Mouse (Mus musculus): Measurements from ENCODE around the gene Anp32b.
A peak's percentile ranks its signal among the peaks of the same experiment; 100 is the strongest.

Anp32b gene

GRCm38 (mm10) chr4:46452855-46453719 lies 2.4 kb downstream of the Anp32b start:
- no peak for DNase-seq

- DNase-seq: no peak
Observed at GRCm38 (mm10) chr4:46454097-46454864, 3.6 kb downstream of the Anp32b start.

DNA sequence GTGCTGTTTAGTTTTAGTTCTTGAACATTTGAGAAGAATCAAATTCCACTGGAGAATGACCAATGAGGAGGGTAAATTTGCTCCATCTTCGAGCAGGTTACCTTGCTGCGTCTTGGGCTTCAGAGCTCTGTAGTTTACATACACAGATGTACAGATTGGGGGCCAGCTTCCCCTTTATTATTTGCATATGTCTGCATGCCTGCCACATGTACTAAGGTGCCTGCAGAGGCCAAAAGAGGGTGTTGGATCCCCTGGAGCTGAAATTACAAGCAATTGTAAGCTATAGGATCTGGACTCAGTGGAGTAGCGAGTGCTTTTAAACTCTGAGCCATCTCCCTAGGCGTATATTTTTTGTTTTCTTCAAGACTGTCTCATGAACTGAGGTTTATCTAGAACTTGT lies 6.1 kb downstream of the Anp32b start:
- no peak for DNase-seq

GRCm38 (mm10) chr4:46457186-46457585 lies 6.5 kb downstream of the Anp32b start:
- no peak for DNase-seq

DNA sequence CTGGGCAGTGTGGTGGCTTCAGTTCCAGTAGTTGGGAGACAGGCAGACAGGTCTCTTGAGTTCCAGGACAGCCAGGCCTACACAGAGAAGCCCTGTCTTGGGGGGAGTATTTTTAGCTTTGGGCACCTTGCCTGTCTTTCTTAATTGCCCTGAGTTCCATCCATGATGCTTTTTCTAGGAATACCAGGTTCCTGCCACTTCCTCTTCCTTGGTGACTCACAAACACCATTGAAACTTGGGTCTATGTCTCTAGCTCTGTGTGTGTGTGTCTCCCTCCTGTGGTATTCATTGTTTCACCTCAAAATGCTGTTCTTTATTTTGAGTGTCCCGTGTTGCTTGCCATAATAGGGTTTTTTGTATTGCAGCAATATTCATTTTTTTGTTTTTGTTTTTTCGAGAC lies 7.7 kb downstream of the Anp32b start:
- no peak for DNase-seq

DNA sequence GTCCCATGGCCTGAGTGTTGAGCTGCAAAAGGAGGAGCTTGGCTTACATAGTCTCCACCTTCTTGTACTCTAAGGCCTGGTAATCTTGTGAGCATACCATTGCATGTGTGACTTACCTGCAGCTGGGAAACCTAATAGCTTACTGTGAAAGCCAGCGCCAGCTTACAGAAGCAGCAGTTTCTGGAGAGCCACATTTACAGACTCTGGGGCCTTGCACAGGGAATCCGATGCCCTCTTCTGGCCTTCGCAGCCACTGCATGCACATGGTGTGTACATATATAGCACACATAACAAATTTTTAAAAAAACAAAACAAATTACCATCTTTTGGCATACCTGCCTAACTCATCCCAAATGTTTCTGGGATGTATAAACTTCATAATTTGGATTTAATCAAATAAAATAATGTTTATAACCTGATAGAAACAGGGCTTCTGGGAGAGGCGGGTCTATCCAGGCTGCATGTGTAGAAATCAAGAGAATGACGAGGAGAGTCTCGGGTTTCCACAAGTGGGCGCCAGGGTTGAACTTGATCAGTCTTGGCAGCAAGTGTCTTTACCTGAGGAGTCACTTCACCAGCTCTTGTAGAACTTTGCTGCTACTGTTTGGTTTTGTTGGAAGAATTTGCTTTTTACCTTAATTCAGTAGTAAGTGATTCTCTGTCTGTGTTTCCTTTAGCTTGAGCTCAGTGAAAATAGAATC lies 12.6 kb downstream of the Anp32b start:
- DNase-seq: peak; percentile 53 to 72

- no peak for DNase-seq
Observed at GRCm38 (mm10) chr4:46465740-46466139, 15.0 kb downstream of the Anp32b start.

DNA sequence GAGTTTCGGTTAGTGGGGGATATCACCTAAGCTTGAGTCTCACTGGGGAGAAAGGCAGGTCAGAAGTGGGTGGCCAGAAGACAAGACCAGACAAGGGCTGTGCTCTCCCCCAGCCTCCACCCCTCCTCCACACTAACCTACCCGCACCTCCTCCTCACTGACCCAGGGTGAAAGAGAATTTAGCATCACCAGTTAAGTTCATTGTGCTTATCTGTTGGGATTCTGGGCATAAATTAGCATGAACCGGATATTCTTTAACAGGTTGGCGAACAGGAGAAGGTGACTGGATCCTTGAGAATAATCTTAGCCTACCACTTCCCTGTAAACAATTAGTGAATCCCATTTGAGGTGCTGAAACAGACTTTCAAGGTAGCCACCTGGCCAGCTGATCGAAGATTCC lies 24.4 kb downstream of the Anp32b start:
- DNase-seq: no peak

GRCm38 (mm10) chr4:46479081-46479480 lies 28.4 kb downstream of the Anp32b start:
- no peak for DNase-seq

DNA sequence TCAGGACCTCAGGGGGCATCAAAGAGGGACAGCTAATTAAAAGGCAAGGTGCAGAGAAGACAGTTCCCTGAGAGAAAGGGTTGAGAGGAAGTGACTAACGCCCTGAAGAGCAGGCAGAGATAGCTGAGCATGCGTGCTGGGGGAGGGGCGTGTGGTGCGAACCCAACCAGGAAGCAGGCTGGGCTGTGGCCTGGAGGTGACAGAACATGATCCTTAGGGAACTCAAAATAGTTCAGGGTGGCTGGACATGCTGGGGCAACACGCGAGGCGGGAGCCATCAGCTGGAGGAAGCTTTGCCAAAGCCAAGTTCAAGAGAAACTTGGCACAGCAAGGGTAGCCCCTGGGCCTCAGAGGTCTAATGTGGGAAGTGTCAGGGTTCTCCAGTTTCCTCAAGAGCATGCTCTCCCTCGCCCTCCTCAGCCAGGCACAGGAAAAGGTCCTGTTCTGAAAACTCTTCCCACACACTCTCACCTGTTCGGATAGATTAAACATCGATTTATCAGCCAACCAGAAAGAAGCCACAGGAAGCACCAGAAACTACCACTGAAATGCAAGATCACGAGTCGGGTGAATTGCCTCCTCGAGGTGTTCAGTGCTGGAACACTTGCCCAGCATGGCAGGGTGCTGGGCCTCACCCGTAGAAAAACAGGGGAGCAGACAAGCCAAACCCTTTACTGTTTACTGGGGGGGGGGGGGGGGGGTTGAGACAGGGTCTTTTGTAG lies 35.2 kb downstream of the Anp32b start:
- no peak for DNase-seq

DNA sequence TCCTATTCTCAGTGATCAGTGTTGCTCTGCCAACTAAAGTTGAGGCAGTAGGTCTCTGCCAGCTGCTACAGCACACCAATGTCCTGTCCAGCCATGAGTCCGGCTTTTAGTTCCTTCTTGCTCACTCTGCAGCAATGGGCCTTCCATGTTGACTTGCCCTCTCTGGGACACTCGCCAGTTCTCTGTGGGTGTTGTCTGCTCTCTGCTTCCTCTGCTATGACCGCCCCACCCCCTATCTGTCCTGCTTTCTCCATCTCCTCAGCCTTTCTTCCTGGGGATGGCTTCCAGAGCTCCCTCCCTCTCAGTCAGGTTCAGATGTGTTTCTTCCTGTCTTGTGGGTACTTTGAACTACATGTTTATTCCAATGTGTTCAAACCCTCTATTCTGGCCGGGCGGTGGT lies 36.6 kb downstream of the Anp32b start:
- DNase-seq: peak; percentile 73 to 84

GRCm38 (mm10) chr4:46489028-46489925 lies 38.6 kb downstream of the Anp32b start, which contains the start of gene Nans:
Gene Nans, plus strand, starts transcription at chr4:46489248.
- DNase-seq: peak; percentile 96

DNA sequence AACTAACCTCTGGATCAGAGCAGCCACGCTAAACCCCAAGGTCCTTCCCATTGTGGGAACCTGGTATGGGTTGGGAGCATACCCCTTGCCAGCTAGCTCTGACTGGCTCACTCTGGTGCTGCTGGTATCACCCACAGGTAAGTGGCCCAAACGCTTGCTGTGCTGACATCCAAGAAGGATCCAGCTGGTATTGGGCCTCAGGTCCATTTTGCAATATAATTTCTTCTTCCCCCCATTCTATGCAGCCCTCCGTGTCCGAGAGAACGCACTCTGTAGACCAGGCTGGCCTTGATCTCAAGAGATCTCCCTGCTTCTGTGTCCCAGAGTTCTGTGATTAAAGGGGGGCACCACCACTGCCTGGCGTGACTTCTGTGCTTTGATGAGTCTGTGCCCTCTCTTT lies 42.4 kb downstream of the Anp32b start:
- DNase-seq: no peak

DNA sequence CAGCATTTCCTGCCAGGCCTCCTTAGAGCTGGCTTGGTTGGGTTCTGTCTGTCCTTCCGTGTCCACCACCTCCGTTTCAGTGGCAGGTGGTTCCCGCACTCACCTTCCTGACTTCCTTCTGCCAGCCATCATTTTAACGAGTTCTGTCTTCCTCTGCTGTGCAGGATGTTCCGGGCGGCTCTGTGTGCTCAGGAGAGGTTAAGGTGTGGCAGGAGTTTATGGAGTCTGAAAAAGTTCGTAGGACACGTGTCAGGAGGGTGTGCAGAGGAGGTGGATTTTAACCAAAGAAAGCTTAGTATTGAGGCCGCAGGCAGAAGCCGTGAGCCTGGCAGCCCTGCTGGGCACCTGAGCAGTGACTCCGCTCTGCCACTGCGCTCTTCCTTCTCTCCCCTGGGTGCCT lies 44.8 kb downstream of the Anp32b start:
- no peak for DNase-seq

DNA sequence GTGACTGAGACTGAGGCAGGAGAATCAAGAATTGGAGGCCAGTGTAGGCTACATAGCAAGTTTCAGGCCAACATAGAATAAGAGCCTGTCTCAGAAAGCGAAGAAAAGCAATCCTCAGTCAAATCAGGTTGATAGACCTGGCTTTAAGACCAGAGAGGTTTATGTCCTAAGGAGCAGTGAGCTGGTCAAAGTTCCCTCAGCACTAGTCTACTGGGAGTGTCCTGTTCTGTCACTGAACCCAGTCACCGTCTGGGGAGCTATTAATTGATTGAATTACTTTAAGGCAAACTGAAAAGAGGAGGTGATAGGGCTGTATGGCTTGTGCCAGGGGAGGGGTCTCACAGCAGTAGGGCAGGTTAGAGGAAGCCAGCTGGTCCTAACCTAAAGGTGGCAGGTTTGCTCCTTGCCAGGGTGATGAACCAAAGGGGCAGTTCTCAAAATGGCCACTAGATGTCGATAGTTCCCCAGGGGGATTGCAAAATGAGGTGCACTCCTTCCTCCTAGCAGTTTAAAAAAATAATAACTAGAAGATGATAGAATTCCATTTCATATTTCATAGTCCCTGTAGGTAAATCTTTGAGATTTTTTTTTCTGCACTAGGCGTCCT lies 46.7 kb downstream of the Anp32b start:
- DNase-seq: peak; percentile 84 to 90

GRCm38 (mm10) chr4:46498511-46498910 lies 47.8 kb downstream of the Anp32b start:
- no peak for DNase-seq

DNA sequence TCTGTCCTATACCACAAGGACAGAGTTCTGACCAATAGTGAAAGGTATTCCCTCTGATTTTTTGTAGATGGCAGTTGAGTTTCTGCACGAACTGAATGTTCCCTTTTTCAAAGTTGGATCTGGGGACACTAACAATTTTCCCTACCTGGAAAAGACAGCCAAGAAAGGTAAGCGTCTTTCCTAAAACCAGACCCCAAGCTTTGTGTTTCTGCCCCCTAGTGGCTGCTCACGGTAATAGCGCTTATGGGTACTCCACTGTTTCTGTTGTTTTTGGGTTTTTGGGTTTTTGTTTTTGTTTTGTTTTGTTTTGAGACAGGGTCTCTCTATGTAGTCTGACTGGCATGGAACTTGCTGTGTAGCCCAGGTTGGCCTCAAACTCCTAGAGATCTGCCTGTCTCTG lies 48.3 kb downstream of the Anp32b start:
- DNase-seq: peak; percentile 76 to 79

GRCm38 (mm10) chr4:46502606-46503502 lies 52.2 kb downstream of the Anp32b start:
- no peak for DNase-seq

DNA sequence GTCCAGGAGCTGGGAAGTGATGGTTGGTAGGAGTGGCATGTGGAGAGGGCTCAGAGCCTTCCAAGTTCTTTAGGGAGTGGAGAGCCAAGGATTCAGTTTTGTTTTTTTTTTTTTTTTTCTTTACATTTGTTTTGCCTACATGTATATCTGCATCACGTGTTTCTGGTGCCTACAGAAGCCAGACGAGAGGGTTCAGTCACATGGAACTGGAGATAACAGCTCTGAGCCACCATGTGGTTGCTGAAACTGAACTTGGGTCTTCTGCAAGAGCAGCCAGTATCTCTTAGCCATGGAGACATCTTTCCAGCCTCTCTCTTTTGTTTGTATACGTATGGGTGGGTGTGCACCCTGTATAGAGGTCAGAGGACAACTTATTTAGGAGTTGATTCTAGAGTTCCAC lies 53.2 kb downstream of the Anp32b start:
- DNase-seq: no peak
